Mouse (Mus musculus) monocyte, adult 2 months (primary cell): Measurements from ENCODE around the gene Dop1b.
"Not testable (repeated sequence)": the region's sequence is repeated elsewhere in the genome, so short reads cannot be mapped to it uniquely, and the experiment has no call there.

Experiments used
- DNase-seq, 2 experiments: peaks; one replicate each; pipeline ENCODE4 v3.0.0; 2022; ENCODE audit warnings: low spot score in 2 of 2, low read depth in 1 of 2

Dop1b gene

GRCm38 (mm10) chr16:93826054-93826453 is 114.3 kb downstream of the Dop1b start:
- DNase-seq, result no peak

DNA sequence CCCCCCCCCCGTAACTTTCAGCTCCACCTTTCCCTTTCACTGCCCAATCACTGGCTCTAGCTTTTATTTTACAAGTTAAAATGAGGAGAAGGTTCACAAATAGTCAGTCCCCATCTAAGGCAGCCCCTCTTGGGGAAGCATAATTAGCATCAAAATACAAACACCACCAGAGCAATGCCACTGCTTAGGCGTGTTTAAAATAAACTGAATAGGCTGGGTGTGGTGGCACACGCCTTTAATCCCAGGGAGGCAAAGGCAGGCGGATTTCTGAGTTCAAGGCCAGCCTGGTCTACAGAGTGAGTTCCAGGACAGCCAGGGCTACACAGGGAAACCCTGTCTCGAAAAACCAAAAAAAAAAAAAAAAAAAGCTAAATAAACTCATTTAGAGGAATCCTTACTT is 114.8 kb downstream of the Dop1b start:
- not testable (repeated sequence) for DNase-seq

DNA sequence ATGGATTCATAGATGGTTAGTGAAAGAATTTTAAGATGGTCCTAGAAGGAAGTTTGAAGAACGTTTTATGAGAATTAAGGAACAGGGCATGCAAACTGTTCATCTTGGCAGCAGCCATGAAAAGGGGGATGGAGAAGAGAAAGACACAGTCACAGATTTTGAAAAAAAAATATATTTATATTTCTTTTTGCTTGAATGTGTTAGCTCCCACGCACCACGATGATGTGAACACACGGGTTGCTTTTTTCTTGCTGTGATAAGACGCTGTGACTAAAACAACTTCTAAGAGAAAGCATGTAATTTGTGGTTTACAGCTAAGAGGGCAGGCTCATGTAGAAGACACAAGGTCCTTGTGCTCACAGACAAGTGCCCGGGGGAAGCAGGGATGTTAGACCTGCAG is 115.2 kb downstream of the Dop1b start:
- no peak for DNase-seq

GRCm38 (mm10) chr16:93829526-93829925 is 117.8 kb downstream of the Dop1b start:
- DNase-seq, result no peak

DNA sequence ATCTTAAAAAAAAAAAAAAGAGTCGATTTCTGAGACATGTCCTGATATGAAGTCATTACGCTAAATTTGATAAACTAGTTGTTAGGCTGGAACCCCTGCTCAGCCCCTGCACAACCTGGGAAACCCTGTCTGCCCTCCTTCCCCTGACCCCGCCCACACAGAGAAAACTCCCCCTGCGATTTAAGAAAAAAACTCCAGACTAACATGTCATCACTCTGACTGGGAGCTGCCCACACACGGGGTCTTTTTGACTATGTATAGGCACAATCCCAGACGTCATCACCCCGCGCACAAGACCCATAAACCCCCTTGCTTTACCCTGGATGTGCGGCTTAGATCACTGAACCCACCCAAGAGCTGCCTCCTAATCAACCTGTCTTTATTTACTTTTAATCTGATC is 118.4 kb downstream of the Dop1b start:
- DNase-seq, result no peak

DNA sequence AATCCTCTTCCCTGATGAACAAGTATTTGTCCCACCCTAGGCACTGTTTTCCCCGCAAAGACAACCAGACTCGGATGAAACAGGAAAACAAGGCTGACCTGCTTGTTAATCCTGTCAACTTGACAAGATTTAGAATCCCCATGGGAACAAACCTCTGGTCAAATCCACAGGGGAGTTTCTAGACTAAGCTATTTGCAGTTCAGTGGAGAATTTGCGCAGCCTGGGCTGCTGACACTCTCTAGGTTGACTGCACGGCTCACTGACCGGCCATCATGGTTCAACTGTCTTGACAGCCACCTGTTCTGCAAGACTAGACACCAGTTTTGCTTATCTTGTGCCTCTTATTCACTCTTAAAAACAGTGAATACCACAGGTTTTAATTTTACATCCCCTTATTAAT is 119.2 kb downstream of the Dop1b start:
- no peak for DNase-seq

DNA sequence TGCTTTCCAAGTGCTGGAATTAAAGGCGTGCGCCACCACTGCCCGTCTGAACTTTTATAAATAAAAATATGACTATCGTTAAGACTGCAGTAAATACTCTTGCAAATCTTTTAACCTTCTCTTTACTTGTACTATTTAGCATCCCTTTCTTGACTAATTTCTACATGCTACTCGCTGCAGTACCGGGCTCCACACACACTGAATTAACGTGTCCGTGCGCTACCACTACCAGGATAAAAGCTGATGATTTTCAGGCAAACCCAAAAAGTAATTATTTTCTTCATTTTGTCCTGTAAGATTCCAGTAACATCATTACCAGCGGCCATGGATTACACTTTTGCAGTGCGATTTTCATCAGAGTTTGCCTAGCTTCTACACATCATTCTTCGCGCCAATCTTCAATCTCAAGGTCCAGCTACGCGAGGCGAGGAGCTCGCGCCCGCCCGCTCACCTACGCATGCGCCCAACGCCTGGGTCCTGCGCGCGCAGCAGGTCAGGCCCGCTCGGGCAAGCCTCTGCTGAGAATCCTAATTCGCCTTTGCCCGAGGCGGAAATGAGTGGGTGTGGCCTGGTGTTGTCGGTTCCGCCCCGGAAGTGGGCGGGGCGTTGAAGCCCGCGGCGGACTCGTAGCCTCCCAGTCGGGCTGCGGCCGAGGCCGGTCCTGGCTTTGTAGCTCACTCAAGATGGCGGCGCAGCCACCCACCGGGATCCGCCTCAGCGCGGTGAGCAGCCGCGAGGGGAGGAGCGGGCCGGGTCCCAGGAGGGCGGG is 120.1 kb downstream of the Dop1b start, which contains the start of gene Morc3:
Morc3 (plus strand) TSS at position 495 of the 769 bp plus-strand sequence.
- peak; percentile 100 for DNase-seq

DNA sequence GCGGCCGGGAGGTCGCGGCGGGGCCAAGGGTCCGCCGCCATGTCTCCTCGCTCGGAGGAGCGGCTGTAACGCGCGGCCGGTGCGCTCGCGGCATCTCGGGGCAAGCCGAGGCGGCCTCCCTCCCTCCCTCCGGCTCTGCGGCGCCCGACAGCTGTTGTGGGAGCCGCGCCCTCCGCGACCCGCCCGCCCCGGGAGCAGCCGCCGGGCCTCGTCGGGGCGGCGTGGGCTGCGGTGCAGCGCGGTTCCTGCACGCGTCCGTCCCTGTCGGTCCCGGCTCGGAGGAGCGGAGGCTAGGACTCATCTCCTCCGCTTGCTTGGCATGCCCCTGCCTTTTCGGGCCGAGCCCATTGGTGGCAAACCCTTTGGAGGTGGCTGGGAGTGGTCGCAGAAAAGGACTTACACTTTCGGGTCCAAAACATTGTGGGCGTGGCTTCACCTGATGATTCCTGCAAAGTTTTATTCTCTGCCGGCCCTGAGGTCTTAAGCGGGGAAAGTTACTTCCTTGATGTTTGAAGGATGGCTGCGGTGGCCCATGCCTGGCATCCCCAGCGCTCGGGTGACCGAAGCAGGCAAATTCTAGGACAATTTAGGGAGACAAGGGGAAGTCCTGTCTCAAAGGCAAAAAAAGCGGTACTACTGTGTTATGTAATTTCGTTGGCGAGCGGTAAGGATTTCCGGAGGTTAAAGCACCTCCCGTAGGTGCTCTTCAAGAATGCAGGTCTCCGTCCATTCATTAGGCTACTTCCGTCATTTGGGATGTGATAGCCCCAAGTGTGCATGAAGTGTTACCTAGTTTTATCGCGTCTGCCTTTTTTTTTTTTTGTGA is 121.0 kb downstream of the Dop1b start:
- peak in 1 of 2 experiments; percentile 54 for DNase-seq

DNA sequence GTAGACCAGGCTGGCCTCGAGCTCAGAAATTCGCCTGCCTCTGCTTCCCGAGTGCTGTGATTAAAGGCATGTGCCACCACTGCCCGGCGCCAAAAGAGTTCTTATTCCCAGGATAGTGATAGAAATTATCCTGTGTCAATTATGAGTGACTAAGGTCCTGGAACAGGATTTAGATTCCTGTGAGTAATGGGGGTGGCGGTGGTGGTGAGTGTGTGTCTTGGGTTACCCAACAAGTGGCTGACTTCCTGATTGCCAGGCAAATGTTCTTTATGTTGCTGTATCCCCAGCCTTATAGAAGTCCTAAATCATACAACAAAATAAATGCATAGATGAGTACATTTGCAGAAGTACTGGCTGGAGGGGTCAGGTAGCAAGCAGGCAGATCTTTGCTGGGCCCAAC is 121.8 kb downstream of the Dop1b start:
- DNase-seq, result peak in 1 of 2 experiments; percentile 16

- no peak for DNase-seq
Observed at GRCm38 (mm10) chr16:93834076-93834475, 122.4 kb downstream of the Dop1b start.

DNA sequence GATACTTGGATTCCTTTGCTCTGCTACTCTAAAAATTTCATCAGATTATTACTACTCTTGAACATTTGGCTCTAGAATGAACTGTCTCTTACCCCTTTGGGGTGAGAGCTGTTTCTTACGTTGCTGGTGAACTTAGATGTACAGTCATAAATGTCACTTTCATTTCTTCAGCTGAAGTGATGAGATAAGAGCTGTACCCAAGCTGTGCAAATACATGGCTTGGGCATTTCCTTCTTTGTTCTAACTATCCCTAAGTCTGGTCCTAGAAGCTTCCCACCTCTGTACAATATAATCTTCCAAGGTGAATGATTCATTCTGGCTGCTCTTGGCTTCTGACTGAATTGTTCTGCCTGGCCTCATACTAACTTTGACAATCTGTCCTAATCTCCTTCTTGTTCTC is 127.3 kb downstream of the Dop1b start:
- DNase-seq, result no peak

- no peak for DNase-seq
Observed at GRCm38 (mm10) chr16:93850527-93850926, 138.8 kb downstream of the Dop1b start.

- DNase-seq, result no peak
Observed at GRCm38 (mm10) chr16:93859967-93860366, 148.3 kb downstream of the Dop1b start.
